ENCODE assay signal across 17 mouse cellular contexts in genomic region chr14:40942429-40942828, GRCm38 (mm10). TPM values are rescaled to one million over a fixed set of nuclear protein-coding genes. Genes with fewer than 3 reads are reported as not detected.
DNase-seq lines count a peak whose midpoint lies in the region; ATAC-seq and TF ChIP-seq lines count a peak whose summit lies in the region.
"Had no signal": no experiment of that assay in that cellular context is flagged by ENCODE, and none has a peak within 500 bp of the region (broad histone marks: within the 10 kb centered on the region; RNA-seq: fewer than 3 reads in every experiment).

No protein-coding gene starts in this region.

- TF ChIP-seq CTCF in left cerebral cortex, adult 2 months (IDR thresholded peaks at IDR 0.05), result no peak

- intact Hi-C loops in left cerebral cortex, adult 2 months (cut with DNase I), result no loop called here

- no peak for DNase-seq in cerebellum, adult 11-12 months
- no peak for DNase-seq in left cerebral cortex, adult 2 months (ENCODE audit: extremely low spot score in 1 of 2, low spot score in 2 of 2)
- DNase-seq in left cerebral cortex, adult 8-10 months (ENCODE audit: low spot score in 2 of 2), result no peak
- DNase-seq: adrenal gland, adult 2 months; adrenal gland, adult 8-10 months; adrenal gland, postnatal 10 days; adrenal gland, postnatal 14 days; adrenal gland, postnatal 25 days; adrenal gland, postnatal 36 days; B cell, adult 2 months; cerebellum, adult 11 months; cerebellum, adult 18-20 months; cerebellum, adult 8-10 months had no signal

- ATAC-seq in cerebellum, adult (ENCODE audit: insufficient number of reproducible peaks, low FRiP score, low TSS enrichment), result peak; percentile 62; the same call in 1 of the 2 replicates
- ATAC-seq: activated CD4-positive, CD25-positive, alpha-beta regulatory T cell, adult 4 months; CD4-positive, CD25-positive, alpha-beta regulatory T cell, adult 4 months; Patski had no signal

- H3K27ac ChIP-seq in left cerebral cortex, adult 2 months, result peak overlapping the region; percentile 30; the same call in 1 of the 2 replicates

- no peak overlapping the region for H3K4me3 ChIP-seq in left cerebral cortex, adult 2 months

RNA-seq across cellular contexts. Expression of gene Tspan14, which starts 24.2 kb away (rescaled TPM):
- 10 to 100 TPM; 50.2 to 52.1 TPM for total RNA-seq in left cerebral cortex, adult 2 months (2021)
- 10 to 100 TPM; 37.0 to 49.9 (median 44.1) TPM for total RNA-seq in left cerebral cortex, adult 8-10 months (2022)

RNA-seq across cellular contexts. Expression of gene Sh2d4b, which starts 49.4 kb away (rescaled TPM):
- total RNA-seq in left cerebral cortex, adult 2 months (2021), result 1 to 10 TPM; 5.8 to 6.7 TPM
- total RNA-seq in left cerebral cortex, adult 8-10 months (2022), result 1 to 10 TPM; 2.5 to 3.5 (median 3.0) TPM
